ENCODE assay signal across 11 mouse cellular contexts in the genomic region with DNA sequence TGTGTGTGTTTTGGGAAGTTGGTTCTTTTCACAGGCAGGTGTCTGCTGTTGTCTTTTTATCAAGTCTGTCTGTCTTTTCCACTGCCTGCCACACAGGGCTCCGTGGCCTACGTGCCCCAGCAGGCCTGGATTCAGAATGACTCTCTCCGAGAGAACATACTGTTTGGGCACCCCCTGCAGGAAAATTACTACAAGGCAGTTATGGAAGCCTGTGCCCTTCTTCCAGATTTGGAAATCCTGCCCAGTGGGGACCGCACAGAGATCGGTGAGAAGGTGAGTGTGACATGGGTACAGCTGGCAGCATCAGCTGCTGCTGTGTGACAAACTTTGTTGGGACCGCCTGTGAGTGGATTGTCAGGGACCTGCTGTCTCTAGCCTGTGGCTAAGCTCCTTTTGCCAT.
DNase-seq lines count a peak whose midpoint lies in the region; ATAC-seq and TF ChIP-seq lines count a peak whose summit lies in the region.
"Had no signal": no experiment of that assay in that cellular context is flagged by ENCODE, and none has a peak within 500 bp of the region (broad histone marks: within the 10 kb centered on the region; RNA-seq: fewer than 3 reads in every experiment).

No protein-coding gene starts in this region.

- peaks cover 24% of the 10 kb centered on the region for H3K36me3 ChIP-seq in kidney, embryonic 14.5 days (ENCODE audit: control insufficient read depth, insufficient read depth, low read length)
- H3K36me3 ChIP-seq in kidney, postnatal 0 days (ENCODE audit: insufficient read depth, low read length), result 0 out of 2 replicates have a peak, but pooled peaks cover 21% of the 10 kb centered on the region
- H3K36me3 ChIP-seq in liver, embryonic 12.5 days, result peaks cover 42% of the 10 kb centered on the region
- H3K36me3 ChIP-seq: stomach, embryonic 15.5 days had no signal

- TF ChIP-seq CTCF in kidney, postnatal 0 days (IDR thresholded peaks at IDR 0.05; ENCODE audit: low read depth), result peak; percentile 49

- no peaks in the 10 kb centered on the region for H3K27me3 ChIP-seq in kidney, embryonic 14.5 days (ENCODE audit: control insufficient read depth, insufficient read depth, low read length)
- H3K27me3 ChIP-seq in kidney, postnatal 0 days (ENCODE audit: insufficient read depth, low read length), result no peaks in the 10 kb centered on the region
- H3K27me3 ChIP-seq in liver, embryonic 12.5 days (replicated peaks), result no peaks in the 10 kb centered on the region
- H3K27me3 ChIP-seq: midbrain, embryonic 15.5 days; stomach, embryonic 15.5 days had no signal

- H3K9ac ChIP-seq in kidney, embryonic 14.5 days (ENCODE audit: low read depth, low read length), result no peak overlapping the region
- H3K9ac ChIP-seq in kidney, postnatal 0 days (ENCODE audit: low read depth, low read length), result no peak overlapping the region
- H3K9ac ChIP-seq in liver, embryonic 12.5 days, result no peak overlapping the region
- H3K9ac ChIP-seq: liver, postnatal 0 days; midbrain, embryonic 15.5 days; stomach, embryonic 15.5 days had no signal

- no peak overlapping the region for H3K4me2 ChIP-seq in kidney, embryonic 14.5 days (replicated peaks; ENCODE audit: low read depth, low read length)
- no peak overlapping the region for H3K4me2 ChIP-seq in kidney, postnatal 0 days (ENCODE audit: low read length)
- H3K4me2 ChIP-seq in liver, embryonic 12.5 days, result no peak overlapping the region
- H3K4me2 ChIP-seq: midbrain, embryonic 15.5 days; stomach, embryonic 15.5 days had no signal

- no peaks in the 10 kb centered on the region for H3K9me3 ChIP-seq in kidney, embryonic 14.5 days (ENCODE audit: control insufficient read depth, low read length)
- H3K9me3 ChIP-seq in kidney, postnatal 0 days (replicated peaks; ENCODE audit: low read length), result no peaks in the 10 kb centered on the region
- no peaks in the 10 kb centered on the region for H3K9me3 ChIP-seq in liver, embryonic 12.5 days (replicated peaks)
- H3K9me3 ChIP-seq: midbrain, embryonic 15.5 days; stomach, embryonic 15.5 days had no signal

- no peaks in the 10 kb centered on the region for H3K4me1 ChIP-seq in kidney, embryonic 14.5 days (ENCODE audit: control insufficient read depth, insufficient read depth, low read length)
- no peaks in the 10 kb centered on the region for H3K4me1 ChIP-seq in kidney, postnatal 0 days (replicated peaks; ENCODE audit: insufficient read depth, low read length)
- peaks cover 3% of the 10 kb centered on the region; the same call in 1 of the 2 replicates for H3K4me1 ChIP-seq in liver, embryonic 12.5 days
- H3K4me1 ChIP-seq: midbrain, embryonic 15.5 days; stomach, embryonic 15.5 days had no signal

- DNase-seq in adrenal gland, adult (ENCODE audit: inconsistent age in 2 of 2, low spot score in 1 of 2), result peak; percentile 46 to 79
- DNase-seq in adrenal gland, postnatal 4 days (ENCODE audit: low spot score in 2 of 2), result no peak
- DNase-seq in kidney, adult 9 months, result peak; percentile 53
- peak; percentile 13 to 18 for DNase-seq in cerebellum, postnatal 14 days
- DNase-seq in kidney, postnatal 0 days (ENCODE audit: low spot score), result no peak
- DNase-seq in ovary, adult 18-20 months (ENCODE audit: low spot score), result no peak
- DNase-seq: liver, postnatal 0 days had no signal

- no peak for ATAC-seq in kidney, embryonic 14.5 days (ENCODE audit: low FRiP score, low TSS enrichment)
- ATAC-seq in kidney, postnatal 0 days (replicated peaks; ENCODE audit: low FRiP score, low read depth), result no peak
- ATAC-seq in liver, embryonic 12.5 days, result no peak
- ATAC-seq: liver, postnatal 0 days; midbrain, embryonic 15.5 days had no signal

- H3K27ac ChIP-seq in kidney, embryonic 14.5 days (ENCODE audit: low read depth, low read length), result no peak overlapping the region
- H3K27ac ChIP-seq in kidney, postnatal 0 days, result no peak overlapping the region
- H3K27ac ChIP-seq in liver, embryonic 12.5 days, result no peak overlapping the region
- H3K27ac ChIP-seq: midbrain, embryonic 15.5 days; stomach, embryonic 15.5 days had no signal

- 92% methylated on average over 6 of the region's 6 CpGs for WGBS in kidney, embryonic 14.5 days
- 87% methylated on average over 6 of the region's 6 CpGs for WGBS in kidney, postnatal 0 days
- WGBS in liver, embryonic 12.5 days (ENCODE audit: insufficient replicate concordance), result 77% methylated on average over 6 of the region's 6 CpGs

- H3K4me3 ChIP-seq in kidney, embryonic 14.5 days (ENCODE audit: low read length), result no peak overlapping the region
- no peak overlapping the region for H3K4me3 ChIP-seq in kidney, postnatal 0 days (replicated peaks; ENCODE audit: low read depth, low read length)
- no peak overlapping the region for H3K4me3 ChIP-seq in liver, embryonic 12.5 days
- H3K4me3 ChIP-seq: midbrain, embryonic 15.5 days; stomach, embryonic 15.5 days had no signal

Comparison
In these comparisons a context has a peak if more than half of its experiments do, and no peak if none do; other contexts are left out.
1. DNase-seq: peak in adrenal gland, adult (2 of 2), kidney, adult 9 months (single experiment) and cerebellum, postnatal 14 days (2 of 2); none in adrenal gland, postnatal 4 days (0 of 2), kidney, postnatal 0 days (single experiment) and ovary, adult 18-20 months (single experiment).